Mouse (Mus musculus) stomach, embryonic 14.5 days (tissue): Measurements from ENCODE around the gene Zfp503. TPM values are rescaled to one million over a fixed set of nuclear protein-coding genes. Genes with fewer than 3 reads are reported as not detected.

ENCODE experiments used
- ATAC-seq: fragments of 200-750 bp; cut with Nextera tagmentation; 2 replicates; pipeline ENCODE4 v1.8.0; 2017; ENCODE audit warnings: low read depth, moderate TSS enrichment; ENCODE audit not compliant: insufficient number of reproducible peaks, insufficient read depth, low FRiP score
- H3K27ac ChIP-seq: fragments of 300-500 bp; sonication (generic); 2 replicates; pipeline ENCODE4 v1.5.1; 2014; ENCODE audit warnings: mild to moderate bottlenecking, low read length, moderate library complexity, mixed read lengths
- H3K27me3 ChIP-seq: fragments of 300-500 bp; sonication (generic); 2 replicates; pipeline ENCODE4 v1.6.1; 2014; ENCODE audit warnings: low read length, control low read depth, mixed read lengths; ENCODE audit not compliant: control insufficient read depth, insufficient read depth
- H3K36me3 ChIP-seq: fragments of 300-500 bp; sonication (generic); 2 replicates; pipeline ENCODE4 v1.6.1; 2014; ENCODE audit warnings: mild to moderate bottlenecking, control low read depth, low read length, moderate library complexity, mixed read lengths; ENCODE audit not compliant: control insufficient read depth, insufficient read depth
- H3K4me1 ChIP-seq: fragments of 300-500 bp; sonication (generic); 2 replicates; pipeline ENCODE4 v1.6.1; 2014; ENCODE audit warnings: low read length, control low read depth, mixed read lengths; ENCODE audit not compliant: control insufficient read depth, insufficient read depth
- H3K4me2 ChIP-seq: fragments of 300-500 bp; sonication (generic); replicated peaks from 2 replicates; pipeline ENCODE4 v1.6.1; 2014; ENCODE audit warnings: low read depth, low read length, control low read depth
- H3K4me3 ChIP-seq: fragments of 300-500 bp; sonication (generic); 2 replicates; pipeline ENCODE4 v1.5.1; 2014; ENCODE audit warnings: low read depth, low read length, control low read depth
- H3K9ac ChIP-seq: fragments of 300-500 bp; sonication (generic); replicated peaks from 2 replicates; pipeline ENCODE4 v1.6.1; 2014; ENCODE audit warnings: low read depth, mild to moderate bottlenecking, control low read depth, low read length, moderate library complexity, mixed read lengths
- H3K9me3 ChIP-seq: fragments of 300-500 bp; sonication (generic); 2 replicates; pipeline ENCODE4 v1.6.1; 2016; ENCODE audit warnings: low read depth, low read length, control low read depth; ENCODE audit not compliant: control insufficient read depth
- WGBS: fragments of 180-500 bp; shearing (Covaris S2); extraction: QIAGEN DNeasy Blood & Tissue Kit; methylation state at CpG from one replicate; pipeline ENCODE4 v1.1.7; 2014; 5-methylcytosine and 5-hydroxymethylcytosine counted together
- polyA plus RNA-seq: library from polyadenylated mRNA; unstranded; fragments of >200 nt; fragmentation: Nextera tagmentation; extraction: Ambion mirVana; gene quantifications from 2 replicates; pipeline ENCODE4 v1.2.1, GENCODE M21; 2014

Gene Zfp503
- polyA plus RNA-seq, 1 experiment from 2014 or later = 15.2 TPM

DNA sequence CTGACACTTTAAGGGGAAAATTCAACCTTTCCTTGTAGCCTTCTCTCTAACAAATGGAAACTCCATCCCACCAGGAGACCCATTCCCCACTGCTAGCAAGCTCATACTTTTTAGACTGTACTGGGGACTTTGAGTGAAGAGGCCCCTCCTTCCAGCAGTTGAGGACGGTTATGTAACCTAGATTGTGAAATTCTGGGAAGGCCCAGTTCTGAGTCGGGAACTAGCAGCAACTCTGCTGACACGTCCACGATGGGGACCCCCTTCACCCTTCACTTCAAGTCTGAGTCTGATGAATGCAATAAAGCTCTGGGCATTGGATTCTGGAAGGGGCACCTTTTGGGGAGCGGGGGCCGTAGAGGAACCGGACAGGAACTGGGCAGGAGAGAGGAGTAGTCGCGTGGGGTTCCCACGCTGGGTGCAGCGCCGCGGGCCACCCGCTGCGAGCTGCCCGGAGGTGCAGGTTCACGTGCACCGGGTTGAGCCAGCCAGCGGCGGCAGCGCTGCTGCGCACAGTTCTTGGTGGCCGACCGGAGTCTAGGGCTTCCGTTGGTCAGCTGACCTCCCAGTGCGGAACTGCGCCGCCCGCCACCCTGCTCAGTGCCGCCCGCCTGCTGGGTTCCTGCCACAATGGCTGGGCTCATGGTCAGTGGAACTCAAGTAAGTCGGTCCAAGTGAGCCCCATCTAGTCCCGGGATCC lies 30.0 kb upstream of the Zfp503 start, which contains the start of gene Lrmda:
TSS of gene Lrmda (plus strand) at position 461 of the 697 bp plus-strand sequence.
- no peak within 1 kb of the TSS for H3K27ac ChIP-seq
- peak within 1 kb of the TSS; percentile 80 for H3K4me2 ChIP-seq
- peaks cover 7% of the 10 kb centered on the region; the same call in 1 of the 2 replicates for H3K4me1 ChIP-seq
- H3K9ac ChIP-seq = peak within 1 kb of the TSS; percentile 21; the same call in 1 of the 2 replicates
- 2% methylated on average over 32 of the region's 33 CpGs for WGBS
- peak within 1 kb of the TSS; percentile 31 for H3K4me3 ChIP-seq
- ATAC-seq = peak; percentile 88
- H3K36me3 ChIP-seq = no peaks in the 10 kb centered on the region
- no peaks in the 10 kb centered on the region for H3K9me3 ChIP-seq
- no peaks in the 10 kb centered on the region for H3K27me3 ChIP-seq

DNA sequence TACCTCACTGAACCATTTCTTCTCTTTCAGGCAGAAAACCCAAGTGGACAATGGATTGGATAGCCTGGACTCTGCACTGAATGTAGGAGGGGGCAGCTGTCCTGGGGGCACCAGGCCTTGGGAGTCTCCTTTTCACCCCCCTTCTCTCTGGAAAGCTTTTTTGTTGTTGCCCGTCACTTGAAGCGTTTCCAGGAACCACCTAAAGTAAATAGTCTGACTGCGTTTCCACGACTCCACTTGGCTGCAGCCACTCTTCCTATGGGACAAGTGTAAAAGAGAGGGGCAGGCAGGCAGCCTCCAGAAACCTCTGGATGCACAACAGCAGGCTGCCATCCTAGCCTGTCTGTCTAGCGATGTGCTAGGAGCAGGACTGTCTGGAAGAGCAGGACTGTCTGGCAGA lies 27.6 kb upstream of the Zfp503 start:
- 34% methylated on average over 5 of the region's 5 CpGs for WGBS
- Histone ChIP-seq H3K9me3 (no peaks in the 10 kb centered on the region), H3K27ac (no peak overlapping the region), H3K27me3 (no peaks in the 10 kb centered on the region), H3K4me2 (no peak overlapping the region), H3K4me3 (no peak overlapping the region), H3K9ac (no peak overlapping the region), H3K4me1 (peaks cover 7% of the 10 kb centered on the region; the same call in 1 of the 2 replicates), H3K36me3 (no peaks in the 10 kb centered on the region)
- no peak for ATAC-seq

DNA sequence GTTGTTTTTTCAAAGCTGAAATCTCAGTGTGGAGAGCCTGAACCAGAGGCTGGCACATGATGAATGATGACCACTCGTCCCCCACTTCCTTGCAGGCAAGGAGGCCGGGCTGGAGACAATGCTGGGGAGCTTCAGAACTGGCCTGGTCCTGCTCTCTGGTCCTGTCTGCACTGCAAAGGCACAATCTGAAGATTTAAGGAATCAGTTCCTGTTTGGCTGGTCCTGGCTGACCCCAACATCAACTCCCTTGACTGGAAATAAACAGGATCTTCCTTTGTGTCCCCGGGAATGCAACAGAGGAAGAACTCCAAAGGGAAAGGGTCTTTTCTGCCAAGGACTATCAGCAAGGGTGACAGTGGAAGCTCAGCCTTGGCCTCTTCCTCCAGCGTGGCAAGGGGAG lies 25.4 kb upstream of the Zfp503 start:
- Histone ChIP-seq H3K9me3 (no peaks in the 10 kb centered on the region), H3K4me2 (no peak overlapping the region), H3K36me3 (no peaks in the 10 kb centered on the region), H3K4me1 (peaks cover 5% of the 10 kb centered on the region; the same call in 1 of the 2 replicates), H3K4me3 (no peak overlapping the region), H3K9ac (no peak overlapping the region), H3K27me3 (no peaks in the 10 kb centered on the region), H3K27ac (no peak overlapping the region)
- no peak for ATAC-seq
- WGBS = 38% methylated on average over 4 of the region's 4 CpGs

DNA sequence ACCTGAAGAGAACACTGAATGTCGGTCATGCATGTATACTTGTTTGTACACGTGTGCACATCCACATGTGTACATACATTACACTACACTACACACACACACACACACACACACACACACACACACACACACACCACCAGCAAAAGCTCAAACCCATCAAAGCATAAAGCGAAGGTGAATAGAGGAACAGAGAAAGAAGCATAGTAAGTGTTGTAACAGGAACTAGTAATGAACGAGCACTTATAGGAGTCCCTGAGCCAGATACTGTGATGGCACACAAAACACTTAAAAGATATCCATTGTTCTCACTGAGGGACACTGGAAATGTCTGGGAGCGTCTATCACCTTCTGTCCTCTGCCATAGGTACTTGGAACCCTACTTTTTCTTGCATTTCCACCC lies 24.9 kb upstream of the Zfp503 start:
- H3K9ac ChIP-seq = no peak overlapping the region
- no peaks in the 10 kb centered on the region for H3K9me3 ChIP-seq
- H3K36me3 ChIP-seq = no peaks in the 10 kb centered on the region
- no peak overlapping the region for H3K27ac ChIP-seq
- no peak for ATAC-seq
- 85% methylated on average over 5 of the region's 5 CpGs for WGBS
- no peak overlapping the region for H3K4me3 ChIP-seq
- peaks cover 2% of the 10 kb centered on the region; the same call in 1 of the 2 replicates for H3K4me1 ChIP-seq
- H3K27me3 ChIP-seq = no peaks in the 10 kb centered on the region
- H3K4me2 ChIP-seq = no peak overlapping the region

DNA sequence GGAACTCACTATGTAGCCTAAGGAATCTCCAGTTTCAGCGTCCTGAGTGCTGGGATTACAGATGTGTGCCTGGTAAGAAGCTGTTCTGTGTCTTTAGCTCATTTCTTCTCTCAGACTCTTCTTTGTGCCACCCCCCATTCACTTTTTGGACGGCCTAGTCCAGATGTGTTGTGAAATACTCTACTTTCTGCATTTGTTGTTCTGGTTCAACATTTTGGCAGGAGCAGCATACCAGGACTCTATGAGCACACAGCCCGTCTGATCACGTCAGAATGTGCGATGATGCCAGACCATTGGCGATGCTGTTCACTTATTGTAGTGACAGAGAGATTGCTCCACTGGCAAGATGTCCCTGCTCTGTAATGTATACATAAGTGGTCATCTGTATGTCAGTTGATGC lies 17.6 kb upstream of the Zfp503 start:
- Histone ChIP-seq H3K9me3 (no peaks in the 10 kb centered on the region), H3K4me3 (no peak overlapping the region), H3K27me3 (no peaks in the 10 kb centered on the region), H3K36me3 (no peaks in the 10 kb centered on the region), H3K4me1 (no peaks in the 10 kb centered on the region), H3K4me2 (no peak overlapping the region), H3K9ac (no peak overlapping the region), H3K27ac (no peak overlapping the region)
- WGBS = 92% methylated on average over 6 of the region's 6 CpGs
- no peak for ATAC-seq

DNA sequence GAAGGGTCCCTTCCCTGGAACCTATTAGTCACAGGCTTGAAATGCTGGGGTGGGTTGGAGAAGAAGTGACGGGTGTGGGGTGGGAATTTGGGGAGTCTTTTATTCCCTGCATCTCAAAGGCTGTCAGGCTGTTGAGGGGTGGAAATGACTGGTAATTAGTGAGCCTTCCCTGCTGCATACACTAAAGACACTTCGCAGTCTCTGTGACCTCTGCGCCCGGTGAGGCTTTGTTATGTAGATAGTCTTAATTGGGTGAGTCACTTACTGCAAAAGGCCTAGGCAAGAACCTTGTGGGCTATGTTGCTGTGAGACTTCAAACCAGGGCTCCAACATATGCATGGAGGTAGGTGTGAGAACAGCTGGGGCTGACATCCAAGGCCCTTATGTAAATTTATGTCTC lies 15.5 kb upstream of the Zfp503 start:
- H3K36me3 ChIP-seq = no peaks in the 10 kb centered on the region
- no peak overlapping the region for H3K27ac ChIP-seq
- no peak overlapping the region for H3K4me2 ChIP-seq
- H3K4me3 ChIP-seq = no peak overlapping the region
- no peak for ATAC-seq
- no peaks in the 10 kb centered on the region for H3K4me1 ChIP-seq
- H3K27me3 ChIP-seq = no peaks in the 10 kb centered on the region
- no peak overlapping the region for H3K9ac ChIP-seq
- H3K9me3 ChIP-seq = no peaks in the 10 kb centered on the region
- 55% methylated on average over 4 of the region's 4 CpGs for WGBS

DNA sequence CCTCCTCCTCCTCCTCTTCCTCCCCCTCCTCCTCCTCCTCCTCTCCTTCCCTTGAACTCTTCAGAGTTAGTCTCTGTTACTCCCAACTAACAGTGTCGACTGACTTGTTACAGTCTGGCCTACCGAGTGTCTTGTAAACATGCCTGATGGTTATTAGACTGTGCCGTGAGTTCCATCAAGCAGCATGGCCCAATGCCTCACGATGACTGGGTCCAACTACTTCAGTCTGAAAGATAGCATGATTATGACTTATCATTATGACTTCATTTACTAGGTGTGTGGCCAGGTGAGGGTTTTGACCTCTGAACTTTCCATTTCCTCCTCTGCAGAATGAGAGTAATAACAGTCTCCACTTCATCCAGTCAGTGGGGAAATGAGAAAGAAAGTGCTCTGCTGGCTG lies 14.2 kb upstream of the Zfp503 start:
- WGBS = 68% methylated on average over 4 of the region's 4 CpGs

DNA sequence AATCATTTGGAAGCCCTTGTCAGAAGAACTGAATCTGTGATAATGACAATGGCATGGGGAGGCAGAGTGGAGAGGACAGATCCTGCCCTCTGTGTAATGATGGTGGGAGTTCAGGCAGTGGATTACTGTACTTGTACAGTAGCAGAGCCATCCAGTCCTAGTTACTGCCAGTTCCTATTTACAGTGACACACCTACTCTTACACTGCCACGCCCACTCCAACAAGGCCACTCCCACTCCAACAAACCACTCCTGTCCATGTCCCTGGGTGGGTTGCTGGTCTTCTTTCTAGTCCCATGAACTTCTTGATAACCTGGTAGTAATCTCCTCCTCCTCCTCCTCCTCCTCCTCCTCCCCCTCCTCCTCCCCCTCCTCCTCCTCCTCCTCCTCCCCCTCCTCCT lies 13.8 kb upstream of the Zfp503 start:
- Histone ChIP-seq H3K4me1 (no peaks in the 10 kb centered on the region), H3K27ac (no peak overlapping the region), H3K9ac (no peak overlapping the region), H3K4me3 (no peak overlapping the region), H3K36me3 (no peaks in the 10 kb centered on the region), H3K4me2 (no peak overlapping the region), H3K9me3 (no peaks in the 10 kb centered on the region), H3K27me3 (no peaks in the 10 kb centered on the region)
- no peak for ATAC-seq
- 67% methylated on average over 1 of the region's 1 CpGs for WGBS

More for the DNA sequence above, 14.2 kb upstream of the Zfp503 start:
- no peaks in the 10 kb centered on the region for H3K36me3 ChIP-seq
- no peak overlapping the region for H3K4me3 ChIP-seq
- no peak for ATAC-seq
- H3K27ac ChIP-seq = no peak overlapping the region
- no peak overlapping the region for H3K9ac ChIP-seq
- no peaks in the 10 kb centered on the region for H3K9me3 ChIP-seq
- H3K27me3 ChIP-seq = no peaks in the 10 kb centered on the region
- no peak overlapping the region for H3K4me2 ChIP-seq
- no peaks in the 10 kb centered on the region for H3K4me1 ChIP-seq

DNA sequence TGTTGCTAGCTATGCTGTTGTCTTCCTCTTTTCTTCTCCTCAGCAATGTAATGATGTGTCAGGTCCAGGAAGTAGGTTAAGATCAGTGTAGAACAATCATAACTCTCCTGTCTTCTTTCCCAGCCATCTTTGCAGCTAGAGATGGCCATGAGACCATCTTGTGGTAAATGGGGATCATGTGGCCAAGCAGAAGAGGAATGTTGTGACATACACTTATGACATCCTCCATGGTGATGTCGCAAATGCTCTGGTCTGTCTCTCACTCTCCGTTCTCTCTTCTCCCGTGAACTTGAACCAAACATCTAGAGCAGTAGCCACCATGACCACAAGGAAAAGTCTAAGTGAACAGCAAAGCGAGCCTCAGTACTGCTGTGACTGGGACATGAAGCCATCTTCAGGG lies 10.2 kb upstream of the Zfp503 start:
- H3K27me3 ChIP-seq = no peaks in the 10 kb centered on the region
- no peaks in the 10 kb centered on the region for H3K36me3 ChIP-seq
- H3K4me3 ChIP-seq = no peak overlapping the region
- no peaks in the 10 kb centered on the region for H3K4me1 ChIP-seq
- no peak for ATAC-seq
- H3K27ac ChIP-seq = no peak overlapping the region
- H3K9me3 ChIP-seq = no peaks in the 10 kb centered on the region
- 90% methylated on average over 4 of the region's 4 CpGs for WGBS
- H3K4me2 ChIP-seq = no peak overlapping the region
- H3K9ac ChIP-seq = no peak overlapping the region
